Mouse (Mus musculus): Measurements from ENCODE around the gene Umad1. TPM values are rescaled to one million over a fixed set of nuclear protein-coding genes. Genes with fewer than 3 reads are reported as not detected.
"Not testable (repeated sequence)": the region's sequence is repeated elsewhere in the genome, so short reads cannot be mapped to it uniquely, and the experiment has no call there.

Umad1 gene
- total RNA-seq, 2 experiments from 2014 or later: 11.8 to 18.7 TPM

DNA sequence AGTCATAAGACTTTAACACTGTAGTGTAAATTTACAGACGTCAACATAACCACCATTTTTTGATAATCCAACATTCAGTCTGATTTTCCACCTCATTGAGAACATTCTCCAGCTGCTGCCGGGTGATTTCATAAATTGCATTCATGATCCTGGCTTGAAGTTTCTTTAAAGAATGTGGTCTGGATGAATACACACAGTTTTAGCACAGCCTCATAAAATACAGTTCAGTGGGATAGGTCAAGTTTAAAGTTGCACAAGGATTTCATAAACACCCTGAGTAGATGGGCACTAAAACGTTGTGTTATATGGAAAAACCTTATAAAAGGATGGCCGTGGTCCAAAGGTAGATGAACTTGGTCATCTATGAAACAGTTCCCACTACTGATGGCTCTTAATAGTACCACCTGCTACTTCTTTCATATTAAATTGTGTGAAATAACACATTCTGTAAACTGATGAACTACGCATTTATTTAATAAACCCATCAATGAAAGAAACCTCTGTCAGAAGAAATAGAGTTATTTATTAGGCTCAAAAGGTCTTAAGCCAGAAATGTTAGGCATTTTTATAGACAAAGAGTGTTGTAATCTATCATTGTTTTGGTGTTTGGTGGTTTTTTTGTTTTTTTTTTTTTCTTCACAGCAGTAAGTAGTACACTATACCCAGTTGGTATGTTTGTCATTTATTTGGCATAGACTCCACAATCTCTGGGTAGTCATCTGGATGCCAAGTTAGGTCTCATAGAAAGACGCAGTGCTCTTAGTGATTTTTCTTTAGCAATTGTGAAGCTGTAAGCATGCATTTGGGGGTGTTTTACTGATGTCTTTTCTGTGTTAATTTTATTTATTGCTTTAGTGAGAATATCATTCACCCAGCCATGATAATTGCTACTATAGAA is 49.0 kb downstream of the Umad1 start:
- ATAC-seq (replicated peaks; ENCODE audit: poor library complexity, severe bottlenecking): no peak

DNA sequence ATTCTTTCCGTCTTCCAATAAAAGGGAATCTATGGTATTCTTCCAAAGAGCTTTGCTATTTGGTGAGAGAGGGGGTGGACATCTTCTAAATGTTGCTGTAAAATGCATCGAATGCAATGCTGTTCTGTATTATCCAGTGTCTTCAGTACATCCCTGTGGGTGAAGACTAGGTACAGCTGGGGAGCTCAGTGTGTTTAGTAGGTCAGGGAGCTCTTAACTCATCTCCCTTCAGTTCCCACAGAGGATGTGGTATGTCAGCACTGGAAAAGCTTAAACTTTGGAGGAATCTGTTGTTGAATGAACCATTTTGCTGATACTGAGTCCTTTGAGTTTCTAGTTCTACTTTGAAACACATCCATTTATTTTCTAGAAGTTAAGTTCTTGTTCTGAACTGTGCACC is 53.5 kb downstream of the Umad1 start:
- ATAC-seq (replicated peaks; ENCODE audit: poor library complexity, severe bottlenecking): no peak

DNA sequence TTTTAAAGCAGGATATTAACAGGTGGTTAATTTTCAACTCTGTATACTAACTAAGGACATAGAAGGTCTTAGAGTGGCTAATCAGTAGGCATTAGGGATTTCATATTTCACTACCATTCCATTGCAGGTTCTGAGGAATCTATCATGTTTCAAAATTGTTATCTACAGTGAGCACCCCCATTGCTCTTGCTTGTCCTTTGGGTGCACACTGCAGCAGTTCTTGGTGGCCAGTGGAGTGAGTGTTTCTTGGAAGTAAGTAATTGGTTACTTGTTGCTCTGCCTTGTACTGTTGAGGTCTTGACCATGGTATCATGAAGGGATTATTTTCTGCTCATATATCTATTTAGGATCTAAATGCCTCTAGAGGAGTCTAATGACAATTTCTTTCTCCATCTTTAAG is 57.1 kb downstream of the Umad1 start:
- ATAC-seq (replicated peaks; ENCODE audit: poor library complexity, severe bottlenecking): no peak

DNA sequence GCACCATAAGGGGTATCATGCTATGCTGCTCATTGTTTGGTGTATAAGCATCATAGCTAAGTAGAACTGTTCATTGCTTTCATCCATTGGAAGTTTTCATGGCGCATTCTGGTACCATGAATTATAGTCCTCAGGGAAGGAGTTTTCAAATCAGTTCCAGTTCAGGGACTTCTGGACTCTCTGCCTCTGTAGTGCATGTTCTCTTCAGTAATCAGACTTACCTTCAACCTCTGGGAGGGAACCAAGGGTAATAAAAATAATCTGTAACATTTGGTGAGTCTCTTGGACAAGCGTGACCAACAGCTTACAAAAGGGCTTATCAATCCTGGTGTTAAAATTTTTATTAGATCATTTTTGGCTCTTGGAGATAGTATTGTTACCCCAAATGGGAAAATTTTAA is 60.5 kb downstream of the Umad1 start:
- no peak for ATAC-seq (replicated peaks; ENCODE audit: poor library complexity, severe bottlenecking)

DNA sequence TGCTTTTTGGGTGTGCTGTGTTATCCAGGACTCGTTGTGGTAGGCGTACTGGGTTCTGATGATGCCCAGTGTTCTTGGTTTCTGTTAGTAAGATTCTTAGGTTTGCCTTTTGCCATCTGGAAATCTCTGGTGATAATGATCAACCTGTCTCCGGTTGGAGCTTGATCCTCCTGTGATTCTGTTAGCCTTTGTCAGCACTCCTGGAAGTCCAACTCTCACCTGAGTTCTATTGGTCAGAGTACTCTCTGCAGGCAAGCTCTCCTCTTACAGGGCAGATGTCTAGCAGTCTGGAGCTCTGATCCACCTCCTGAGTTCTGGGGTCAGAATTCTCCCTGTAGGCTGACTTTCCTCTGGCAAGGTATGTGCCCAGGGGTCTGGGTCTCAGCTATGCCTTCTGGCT is 72.4 kb downstream of the Umad1 start:
- ATAC-seq (replicated peaks; ENCODE audit: poor library complexity, severe bottlenecking): not testable (repeated sequence)

DNA sequence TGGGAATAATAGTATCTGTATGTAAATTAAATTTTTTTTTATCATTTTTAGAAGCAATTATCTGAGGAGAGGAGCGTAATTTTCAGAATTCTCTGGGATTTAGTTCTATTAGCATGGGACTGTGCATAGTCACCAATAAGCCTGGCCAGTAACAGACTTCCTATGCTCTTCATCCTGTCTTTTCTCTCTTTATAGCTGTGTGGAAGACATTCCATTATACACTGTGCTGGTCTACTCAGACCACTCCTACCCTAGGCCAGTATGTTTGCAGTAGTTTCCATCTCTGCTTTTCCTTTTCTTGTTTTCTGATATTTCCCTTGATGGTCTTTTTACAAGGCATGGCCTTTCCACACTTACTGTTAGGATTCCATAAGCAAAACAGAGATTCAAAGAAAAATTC is 74.3 kb downstream of the Umad1 start:
- ATAC-seq (replicated peaks; ENCODE audit: poor library complexity, severe bottlenecking): no peak

DNA sequence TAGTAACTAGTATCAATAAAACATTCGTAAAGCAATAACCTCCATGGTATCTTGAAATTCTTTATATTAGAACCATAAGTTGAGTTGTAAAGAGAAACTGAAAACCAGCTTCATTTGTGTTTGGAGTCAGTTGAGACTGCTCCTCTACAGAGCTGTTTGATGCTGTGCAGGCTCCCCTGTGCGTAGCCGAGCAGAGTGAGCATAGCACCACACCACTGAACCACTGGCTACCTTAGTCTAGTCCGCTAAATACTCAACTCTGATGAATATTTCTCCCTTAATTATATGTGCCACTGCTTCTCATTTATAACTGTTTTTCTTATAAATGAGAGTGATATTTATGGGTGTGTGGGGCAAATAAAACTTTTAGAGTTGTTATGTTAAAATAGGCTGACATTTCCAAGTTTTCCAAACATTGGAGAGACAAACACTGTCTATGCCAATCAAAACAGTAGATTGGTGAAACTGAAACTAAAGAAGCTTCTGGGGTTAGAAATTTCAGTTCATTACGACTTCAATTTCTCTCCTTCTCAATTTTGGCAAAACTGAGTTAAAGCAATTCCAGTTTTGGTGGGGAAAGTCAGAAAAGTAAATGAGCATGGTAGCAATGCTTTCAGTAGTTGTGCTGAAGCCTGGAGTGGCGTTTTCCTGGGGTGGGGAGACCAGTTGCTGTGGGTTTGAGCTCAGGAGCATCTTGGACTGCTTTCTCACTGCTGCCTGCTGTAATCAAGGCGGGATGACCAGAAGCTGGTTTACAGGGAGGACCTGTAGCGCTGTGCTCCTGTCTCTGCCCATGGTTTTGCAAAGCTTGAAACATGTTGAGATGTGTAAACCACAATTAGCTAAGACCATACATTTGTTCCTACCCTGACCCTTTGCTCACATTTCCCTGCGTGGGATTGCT is 77.7 kb downstream of the Umad1 start:
- ATAC-seq (replicated peaks; ENCODE audit: poor library complexity, severe bottlenecking): no peak

DNA sequence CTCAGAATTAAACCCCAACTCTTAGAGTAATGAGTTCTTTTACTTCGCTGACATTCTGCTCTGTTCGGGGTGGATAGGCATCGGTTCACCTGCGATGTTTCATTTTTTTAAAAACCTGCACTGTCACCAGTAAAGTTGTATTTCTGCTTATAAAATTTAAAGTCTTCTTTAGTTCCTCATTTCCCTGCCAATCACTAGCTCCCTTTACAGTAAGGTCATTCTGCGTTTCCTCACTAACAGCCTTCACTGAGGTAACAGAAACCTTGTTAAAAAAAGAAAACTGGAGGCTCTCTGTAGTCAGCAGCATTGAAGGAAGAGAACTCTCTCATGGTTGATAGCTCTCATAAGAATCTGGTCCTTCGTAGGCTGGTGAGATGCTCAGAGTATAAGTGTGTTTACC is 80.4 kb downstream of the Umad1 start:
- peak; percentile 84 for ATAC-seq (replicated peaks; ENCODE audit: poor library complexity, severe bottlenecking)

DNA sequence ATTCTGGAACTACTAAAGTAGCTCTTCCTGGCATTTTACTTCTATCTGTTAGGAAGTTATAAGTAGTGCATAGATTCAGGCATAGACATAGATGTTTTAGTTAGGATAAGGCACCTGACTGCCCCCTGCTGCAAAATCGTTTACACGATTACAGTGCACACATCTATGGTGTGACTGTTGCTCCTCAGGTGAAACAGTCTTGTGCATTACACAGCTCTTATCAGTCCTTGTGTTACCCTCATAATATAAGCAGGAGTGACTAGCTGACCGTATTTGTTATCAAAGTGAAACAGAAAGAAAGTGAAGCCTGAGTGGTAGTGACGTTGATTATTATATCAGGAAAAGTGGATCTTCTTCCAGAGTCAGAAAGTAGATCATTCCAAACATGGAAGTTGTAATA is 84.2 kb downstream of the Umad1 start:
- ATAC-seq (replicated peaks; ENCODE audit: poor library complexity, severe bottlenecking): no peak

DNA sequence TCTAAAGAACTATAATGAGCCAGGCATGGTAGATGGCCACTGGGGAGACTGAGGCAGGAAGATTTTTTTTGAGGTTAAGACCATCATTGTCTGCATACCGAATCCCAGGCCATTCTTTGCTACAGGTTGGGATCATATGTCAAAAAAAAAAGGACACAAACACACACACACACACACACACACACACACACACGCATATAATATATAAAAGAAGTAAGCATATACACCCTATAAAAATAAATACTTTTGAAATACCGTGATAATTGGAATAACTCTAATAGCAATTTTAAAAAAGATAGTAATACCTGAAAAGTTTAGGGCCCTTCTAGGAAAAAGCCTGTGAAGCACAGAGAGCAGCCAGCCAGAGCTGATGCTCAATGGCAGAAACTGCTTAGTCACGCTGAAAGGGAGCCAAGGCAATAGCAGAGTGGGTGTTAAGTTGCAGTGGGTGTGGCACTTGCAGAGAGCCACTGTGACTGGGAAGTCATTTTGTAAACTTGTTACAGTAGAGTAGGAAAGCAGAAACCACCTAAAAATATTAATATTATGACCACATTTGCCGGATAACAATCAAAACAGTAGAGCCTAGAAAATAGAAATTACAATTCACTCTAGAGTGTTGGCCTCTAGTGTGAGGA is 86.2 kb downstream of the Umad1 start:
- ATAC-seq (replicated peaks; ENCODE audit: poor library complexity, severe bottlenecking): peak; percentile 99

DNA sequence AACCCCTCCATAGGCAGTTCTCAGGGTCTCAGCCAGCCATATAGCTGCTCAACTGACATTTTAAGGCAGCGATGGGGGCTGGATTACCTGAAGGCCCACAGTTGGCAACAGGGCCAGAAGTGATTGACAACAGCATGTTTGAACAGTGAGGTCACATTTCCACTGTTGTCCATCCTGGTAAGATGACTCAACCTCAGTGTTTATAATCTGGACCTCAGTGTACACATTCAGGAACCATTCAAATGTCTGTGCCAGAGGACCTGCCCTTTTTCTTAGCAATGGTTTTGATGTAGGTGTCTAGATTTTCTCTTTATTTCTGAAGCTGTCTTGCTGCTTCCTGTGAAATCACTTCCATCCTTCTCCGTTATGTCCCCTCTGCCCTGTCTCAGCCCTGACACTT is 88.1 kb downstream of the Umad1 start:
- ATAC-seq (replicated peaks; ENCODE audit: poor library complexity, severe bottlenecking): no peak

DNA sequence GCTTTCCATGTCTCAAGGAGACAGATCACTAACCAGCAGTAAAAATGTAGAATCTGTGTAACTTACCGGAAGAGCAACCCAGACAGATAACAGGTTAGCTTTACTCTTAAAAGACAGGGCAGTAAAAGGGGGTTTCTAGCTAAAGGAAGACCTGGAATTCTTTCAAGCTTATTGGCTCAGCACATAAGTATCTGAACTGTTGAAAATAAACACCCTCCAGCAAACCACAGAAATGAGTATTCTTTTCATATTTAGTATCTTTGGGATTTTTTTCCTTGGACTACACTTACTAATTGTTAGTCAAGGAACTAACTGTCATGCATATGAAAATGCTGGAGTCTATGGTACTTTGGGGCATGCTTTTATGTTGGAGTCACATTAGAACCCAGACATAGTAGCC is 89.3 kb downstream of the Umad1 start:
- ATAC-seq (replicated peaks; ENCODE audit: poor library complexity, severe bottlenecking): no peak

DNA sequence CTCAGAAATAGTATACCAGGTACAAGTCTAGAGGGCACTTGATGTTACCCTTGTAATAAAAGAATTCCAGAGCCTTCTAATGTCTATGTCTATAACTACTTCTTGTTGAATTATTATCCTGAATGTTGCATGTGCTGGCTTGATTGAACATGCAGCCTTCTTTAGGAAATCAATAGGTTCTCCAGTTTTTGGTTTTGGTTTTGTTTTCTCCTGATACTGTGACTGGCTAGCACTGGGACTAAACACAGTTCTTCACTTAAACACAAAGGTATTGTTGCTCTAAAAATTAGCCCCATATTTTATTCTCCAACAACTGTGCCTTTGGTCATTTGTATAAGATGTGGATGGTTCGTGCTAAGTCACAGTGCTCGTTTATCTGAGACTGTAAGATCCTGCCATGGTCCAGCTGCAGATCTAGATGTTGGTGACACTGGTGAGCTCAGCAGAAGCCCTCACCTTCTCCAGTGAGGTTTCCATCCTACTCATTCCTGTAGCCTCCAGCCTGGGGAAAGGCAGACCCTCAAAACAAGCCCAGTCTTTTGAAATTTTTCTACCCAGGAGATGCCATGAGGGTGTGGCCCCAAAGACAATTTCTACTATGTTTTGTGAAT is 90.1 kb downstream of the Umad1 start:
- ATAC-seq (replicated peaks; ENCODE audit: poor library complexity, severe bottlenecking): no peak

DNA sequence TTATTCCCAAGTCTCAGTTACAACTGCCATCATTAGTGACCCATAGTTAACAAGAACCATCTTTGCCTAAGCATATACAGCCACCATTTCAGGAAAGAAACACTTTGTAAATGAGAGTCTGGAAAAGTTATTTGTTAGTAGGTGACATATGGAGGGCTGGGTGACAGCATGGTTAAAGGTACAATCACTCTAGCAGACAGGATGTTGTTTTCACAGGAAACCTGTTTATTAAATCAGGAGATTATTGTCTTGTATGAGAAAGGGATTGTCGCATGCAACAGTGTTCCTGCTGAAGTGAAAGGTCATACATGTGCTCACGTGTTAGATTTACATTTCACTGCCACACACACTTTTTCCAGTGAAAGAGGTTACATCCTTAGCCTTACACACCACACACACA is 92.4 kb downstream of the Umad1 start:
- ATAC-seq (replicated peaks; ENCODE audit: poor library complexity, severe bottlenecking): no peak

DNA sequence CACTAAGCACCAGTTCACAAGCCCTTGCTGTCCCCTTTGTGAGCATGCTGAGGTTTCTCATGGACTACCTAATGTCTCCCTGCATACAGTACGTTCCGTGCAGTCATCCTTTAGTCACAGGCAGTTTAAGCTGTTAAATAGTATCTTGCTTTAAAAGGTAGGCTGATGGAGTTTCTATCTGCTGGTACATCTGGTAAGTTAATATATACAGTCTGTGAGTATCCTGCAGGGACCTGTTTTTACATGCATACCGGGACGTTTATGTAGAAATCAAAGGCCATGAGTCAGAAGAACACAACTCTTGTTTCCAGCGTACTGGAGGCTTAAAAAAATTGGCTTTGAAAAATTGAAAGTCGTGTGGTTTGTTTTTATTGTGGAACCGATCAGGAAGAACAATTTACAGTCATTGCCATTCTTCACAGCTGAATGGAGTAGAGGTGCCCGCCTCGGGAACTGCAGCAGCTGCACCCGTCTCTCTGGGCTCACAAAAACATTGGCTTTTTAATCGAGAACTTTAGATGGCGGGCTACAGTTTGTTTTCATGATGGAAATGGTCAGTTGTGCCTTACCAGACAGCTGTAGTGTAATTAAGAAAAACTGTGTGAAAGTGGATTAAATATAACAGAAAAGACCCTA is 93.6 kb downstream of the Umad1 start:
- ATAC-seq (replicated peaks; ENCODE audit: poor library complexity, severe bottlenecking): no peak

DNA sequence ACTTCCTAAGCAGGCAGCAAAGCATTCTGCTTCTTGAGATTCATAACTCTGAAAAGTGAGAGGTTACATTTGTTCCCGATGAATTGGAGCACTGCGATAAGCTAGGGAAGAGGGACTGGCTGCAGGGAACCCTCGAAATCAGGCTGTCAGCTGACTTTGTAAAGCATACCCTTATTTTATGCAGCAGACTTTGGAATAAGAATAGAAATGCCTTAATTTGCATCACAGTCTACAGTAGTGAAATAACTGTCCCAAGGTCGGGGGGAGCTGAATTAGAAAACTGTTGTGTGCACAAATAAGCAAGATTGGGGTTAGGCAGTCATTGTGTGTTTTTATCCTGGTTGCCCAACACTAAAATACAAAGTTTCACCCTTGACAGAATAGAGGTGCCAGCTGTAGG is 94.4 kb downstream of the Umad1 start:
- no peak for ATAC-seq (replicated peaks; ENCODE audit: poor library complexity, severe bottlenecking)

DNA sequence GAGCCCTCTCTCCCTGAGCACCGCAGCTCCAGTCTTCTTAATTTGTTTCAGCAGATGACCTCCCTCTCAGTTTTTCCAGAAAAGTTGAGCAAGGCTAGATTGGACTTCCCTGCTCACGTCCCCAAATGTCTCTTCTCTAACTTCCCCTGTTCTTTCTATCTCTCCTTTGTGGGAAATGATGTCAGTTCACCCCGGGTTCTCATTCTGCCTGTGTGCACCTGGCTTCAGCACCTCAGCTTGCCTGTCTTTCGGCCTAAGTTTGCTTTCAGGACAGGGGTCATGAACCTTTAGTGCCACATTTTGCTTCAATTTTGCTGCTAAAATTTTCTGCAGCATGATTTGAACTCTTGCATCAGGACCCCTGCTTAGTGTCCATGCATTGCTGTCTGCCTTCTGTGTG is 95.8 kb downstream of the Umad1 start:
- no peak for ATAC-seq (replicated peaks; ENCODE audit: poor library complexity, severe bottlenecking)

DNA sequence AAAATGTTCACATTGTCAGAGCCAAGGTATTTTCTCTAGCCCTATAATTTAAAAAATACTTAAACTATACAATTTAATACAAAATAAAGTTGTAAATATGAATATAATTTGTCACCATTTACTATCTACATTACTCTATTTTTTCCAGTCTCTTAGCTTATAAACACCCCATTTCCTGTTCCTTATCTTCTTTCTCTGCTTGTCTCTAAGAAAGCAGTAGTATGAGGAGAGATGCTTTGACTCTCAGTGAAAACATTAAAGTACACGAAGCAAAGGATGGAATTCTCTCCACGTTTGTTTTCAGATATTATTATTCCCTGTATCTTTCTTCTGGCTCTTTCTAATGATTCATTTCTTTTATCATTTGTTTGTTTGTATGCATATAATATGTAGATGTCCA is 99.1 kb downstream of the Umad1 start:
- ATAC-seq (replicated peaks; ENCODE audit: poor library complexity, severe bottlenecking): no peak

DNA sequence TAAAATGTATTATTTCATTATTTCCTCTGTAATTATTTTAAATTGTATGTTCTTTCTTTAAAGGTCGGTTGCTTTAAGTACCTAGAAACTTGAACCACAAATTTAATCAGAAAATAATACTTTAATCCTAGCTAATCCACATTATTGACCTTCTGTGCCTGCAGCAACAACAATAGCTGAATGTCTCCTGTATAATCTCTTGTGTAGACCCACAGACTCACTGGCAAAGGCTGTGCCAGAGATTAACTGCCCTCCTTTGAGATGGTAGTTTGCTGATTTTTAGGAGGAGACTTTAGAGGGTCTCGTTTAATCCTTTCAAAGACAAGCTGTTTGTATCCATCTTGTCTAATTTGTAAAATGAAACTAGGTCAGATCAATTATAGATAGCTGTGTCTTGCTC is 99.7 kb downstream of the Umad1 start:
- no peak for ATAC-seq (replicated peaks; ENCODE audit: poor library complexity, severe bottlenecking)

DNA sequence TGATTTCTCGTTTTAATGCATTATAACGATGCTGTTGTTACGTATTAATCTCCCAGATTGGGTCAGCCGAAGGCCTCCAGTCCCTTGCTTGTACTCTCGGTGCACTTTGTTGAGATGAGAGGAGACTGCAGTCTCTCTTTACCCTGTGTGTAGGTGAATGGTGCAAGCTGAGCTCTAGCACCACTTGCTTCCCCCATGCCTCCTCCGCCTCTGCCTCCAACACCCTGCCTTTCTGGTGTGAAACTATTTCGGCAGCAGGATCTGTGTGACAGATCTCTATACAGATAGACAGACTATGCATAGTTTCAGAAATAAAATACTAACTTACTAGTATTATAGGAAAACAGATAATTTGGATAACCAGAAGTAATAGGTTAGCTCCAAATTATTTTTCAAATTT is 101.7 kb downstream of the Umad1 start:
- no peak for ATAC-seq (replicated peaks; ENCODE audit: poor library complexity, severe bottlenecking)

All from granulocyte monocyte progenitor cell, adult 5-6 weeks (primary cell).